Mouse (Mus musculus) hindlimb bud, embryonic 11.5 days (tissue): ENCODE data around the gene Ak4.
"Not testable (repeated sequence)": the region's sequence is repeated elsewhere in the genome, so short reads cannot be mapped to it uniquely, and the experiment has no call there.

Source experiments
- DNase-seq: peaks from one replicate; pipeline ENCODE4 v3.0.0-alpha.2; 2012; ENCODE audit warnings: low read depth, low spot score; ENCODE audit errors: extremely low spot score

Gene Ak4

GRCm38 (mm10) chr4:101422996-101423395, 3.9 kb downstream of the Ak4 start:
- no peak for DNase-seq

DNA sequence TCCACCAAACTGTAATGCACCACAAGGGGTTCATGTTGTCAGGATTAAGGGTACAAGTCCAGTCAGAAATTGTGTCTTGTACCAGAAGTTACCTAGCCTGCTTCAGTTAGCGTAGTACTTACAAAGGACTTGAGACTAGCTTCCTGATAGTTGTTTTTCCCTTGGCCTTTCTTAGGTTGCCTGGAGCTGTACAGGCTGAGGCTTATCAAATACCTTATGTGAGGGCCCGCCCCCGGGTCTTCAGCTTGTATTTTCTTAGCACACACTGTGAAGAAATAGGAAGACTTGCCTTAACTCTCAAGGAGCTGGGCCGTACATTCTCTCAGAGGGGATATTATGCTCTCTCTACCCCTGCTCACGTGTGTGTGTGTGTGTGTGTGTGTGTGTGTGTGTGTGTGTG, 4.5 kb downstream of the Ak4 start:
- no peak for DNase-seq

GRCm38 (mm10) chr4:101424495-101424894, 5.4 kb downstream of the Ak4 start:
- no peak for DNase-seq

GRCm38 (mm10) chr4:101425119-101425518, 6.0 kb downstream of the Ak4 start:
- no peak for DNase-seq

DNA sequence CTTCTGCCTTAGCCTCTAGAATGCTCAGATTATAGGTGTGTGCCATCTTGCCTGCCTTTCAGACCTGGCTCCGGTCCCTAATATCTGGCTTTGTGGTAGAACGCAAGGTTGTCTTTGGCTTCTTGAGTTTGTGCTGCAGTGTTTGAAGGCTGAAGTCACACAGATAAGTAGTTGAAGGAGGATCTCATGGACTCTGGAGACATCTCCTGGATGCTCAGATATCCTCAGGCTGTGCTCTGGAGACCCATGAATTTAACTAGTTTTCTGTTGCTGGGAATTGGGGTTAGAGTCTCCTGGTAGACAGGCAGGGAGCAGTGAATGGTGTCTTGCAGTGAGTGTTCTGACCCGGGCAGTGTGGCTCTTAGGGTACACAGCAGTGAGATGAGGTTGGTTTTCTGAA, 6.6 kb downstream of the Ak4 start:
- no peak for DNase-seq

DNA sequence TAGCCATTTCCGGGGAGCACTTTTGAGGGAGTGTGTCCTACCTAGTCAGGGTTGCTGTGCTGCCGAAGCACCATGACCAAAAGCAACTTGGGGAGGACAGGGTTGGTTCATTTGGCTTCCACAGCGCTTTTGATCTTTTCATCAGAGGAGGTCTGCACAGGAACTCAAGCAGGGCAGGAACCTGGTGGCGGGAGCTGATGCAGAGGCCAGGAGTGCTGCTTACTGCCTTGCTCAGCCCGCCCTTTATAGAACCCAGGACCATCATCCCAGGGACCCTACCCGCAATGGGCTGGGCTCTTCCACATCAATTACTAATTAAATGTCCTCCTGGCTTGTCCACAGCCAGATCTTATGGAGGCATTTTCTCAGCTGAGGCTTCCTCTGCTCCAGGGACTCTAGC, 7.5 kb downstream of the Ak4 start:
- no peak for DNase-seq

- DNase-seq = no peak
Observed at GRCm38 (mm10) chr4:101427886-101428680, 9.0 kb downstream of the Ak4 start.

- DNase-seq = no peak
Observed at GRCm38 (mm10) chr4:101429073-101429472, 10.0 kb downstream of the Ak4 start.

GRCm38 (mm10) chr4:101430000-101430399, 10.9 kb downstream of the Ak4 start:
- DNase-seq = no peak

DNA sequence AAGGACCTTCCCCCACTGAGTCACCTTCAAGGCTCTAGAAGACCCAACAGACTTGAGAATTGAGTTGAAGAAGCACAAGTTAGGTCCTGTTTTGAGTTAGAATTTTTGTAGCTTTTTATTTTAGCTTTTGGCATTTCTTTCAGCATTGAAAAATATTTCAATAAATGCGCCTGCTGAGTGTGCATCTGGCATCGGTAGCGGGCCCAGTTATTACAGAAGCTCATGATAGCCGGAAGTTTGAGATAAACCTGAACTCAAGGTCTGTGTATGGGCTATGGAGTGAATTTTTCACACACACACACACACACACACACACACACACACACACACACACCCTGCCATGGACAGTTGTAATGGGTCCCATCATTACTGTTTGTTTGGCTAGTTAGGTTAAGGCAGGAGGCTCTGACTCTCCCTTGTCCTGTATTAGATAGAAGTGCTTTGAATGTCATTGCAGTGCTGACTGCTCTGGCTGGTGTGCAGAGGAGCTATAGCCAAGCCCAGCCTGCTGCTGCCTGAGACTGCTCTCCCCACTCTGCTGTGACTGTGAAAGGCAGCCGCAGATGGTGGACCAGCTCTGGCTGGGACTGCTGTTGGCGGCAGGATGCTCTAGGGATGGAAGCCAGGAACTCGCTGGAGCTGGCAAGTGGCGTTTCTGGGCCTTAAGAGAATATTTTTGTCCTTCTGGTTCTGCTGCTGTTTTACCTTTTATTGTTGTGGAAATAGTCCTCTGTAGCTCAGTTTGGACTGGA, 17.9 kb downstream of the Ak4 start:
- no peak for DNase-seq

DNA sequence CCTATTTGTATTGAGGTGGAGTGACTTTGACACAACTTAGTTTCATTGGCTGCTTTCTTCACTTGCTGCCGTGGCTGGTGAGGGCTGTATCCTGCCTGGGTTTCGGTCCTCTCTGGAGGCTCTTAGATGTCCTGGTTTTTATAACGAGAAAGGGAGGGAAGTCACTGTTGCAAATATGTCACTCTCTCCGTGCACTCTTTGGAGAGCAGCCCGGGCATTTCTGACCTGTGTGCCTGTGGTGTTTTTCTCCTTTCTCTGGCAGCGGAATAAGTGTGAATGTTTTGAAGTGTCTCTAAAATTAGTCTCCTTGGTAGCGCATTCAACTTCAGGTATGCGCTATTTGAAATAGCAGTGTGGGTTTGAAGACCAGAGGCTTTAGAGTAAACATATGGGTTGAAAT, 19.2 kb downstream of the Ak4 start:
- DNase-seq = no peak

- no peak for DNase-seq
Observed at GRCm38 (mm10) chr4:101439738-101440389, 20.8 kb downstream of the Ak4 start.

DNA sequence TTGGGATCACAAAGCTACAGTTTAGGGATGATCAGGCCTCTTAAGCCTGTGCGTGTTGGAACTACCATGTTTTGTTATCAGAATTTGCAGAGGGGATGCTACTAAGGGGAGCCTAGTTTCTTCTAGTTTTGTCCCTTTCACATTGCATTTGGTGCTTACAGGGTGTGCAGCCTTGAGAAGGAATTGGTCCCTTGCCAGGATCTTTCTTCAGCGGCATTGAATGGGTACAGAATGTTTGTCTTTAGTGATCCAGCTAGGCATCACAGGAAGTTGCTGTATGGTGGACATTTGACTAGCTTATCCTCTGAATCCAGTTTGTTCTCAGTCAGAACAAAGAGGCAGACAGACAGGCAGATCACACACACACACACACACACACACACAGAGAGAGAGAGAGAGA, 23.7 kb downstream of the Ak4 start:
- no peak for DNase-seq

DNA sequence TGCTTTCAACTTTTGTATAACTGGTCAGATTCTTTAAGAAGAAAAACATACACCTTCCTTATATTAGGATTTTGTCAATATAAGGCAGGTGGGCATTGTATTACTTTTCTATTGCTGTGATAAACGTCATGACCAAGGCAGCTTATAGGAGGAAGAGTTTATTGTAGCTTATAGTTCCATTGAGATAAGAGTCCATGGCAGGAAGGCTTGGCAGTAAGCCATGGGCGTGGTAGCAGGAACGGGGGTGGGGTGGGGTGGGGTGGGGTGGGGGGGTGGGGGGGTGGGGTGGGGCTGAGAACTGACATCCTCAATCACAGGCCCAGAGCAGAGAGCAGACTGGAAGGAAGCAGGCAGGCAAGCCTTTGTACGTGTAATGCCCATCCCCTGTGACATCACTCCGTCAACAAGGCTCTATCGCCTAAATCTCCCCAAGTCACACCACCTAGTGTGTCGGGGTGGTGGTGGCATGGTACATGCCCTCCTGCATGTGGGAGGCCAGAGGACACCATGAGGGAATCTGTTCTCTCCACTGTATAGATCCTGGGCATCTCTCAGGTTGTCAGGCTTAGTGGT, 24.4 kb downstream of the Ak4 start:
- no peak for DNase-seq

DNA sequence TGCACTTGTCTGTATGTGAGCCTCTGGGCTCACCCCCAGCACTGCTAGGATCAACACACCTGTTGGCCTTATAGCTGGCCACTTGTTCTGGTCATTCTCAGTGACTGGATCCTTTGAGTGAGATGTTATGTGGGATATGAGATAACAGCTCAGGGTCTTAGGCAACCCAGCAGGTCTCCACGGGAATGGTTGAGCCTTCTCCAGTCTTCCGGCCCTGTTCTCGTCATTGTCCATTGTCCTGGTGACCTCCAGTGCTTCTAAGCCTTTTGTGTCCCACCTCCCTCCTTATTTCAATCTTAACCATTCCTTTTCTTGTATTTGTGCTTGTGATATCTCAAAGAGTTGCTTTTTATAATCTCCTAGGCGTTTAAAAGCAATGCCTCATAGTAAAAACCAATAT, 26.6 kb downstream of the Ak4 start:
- DNase-seq = no peak

- DNase-seq = not testable (repeated sequence)
Observed at GRCm38 (mm10) chr4:101446606-101447005, 27.5 kb downstream of the Ak4 start.

- no peak for DNase-seq
Observed at GRCm38 (mm10) chr4:101448701-101449100, 29.6 kb downstream of the Ak4 start.

DNA sequence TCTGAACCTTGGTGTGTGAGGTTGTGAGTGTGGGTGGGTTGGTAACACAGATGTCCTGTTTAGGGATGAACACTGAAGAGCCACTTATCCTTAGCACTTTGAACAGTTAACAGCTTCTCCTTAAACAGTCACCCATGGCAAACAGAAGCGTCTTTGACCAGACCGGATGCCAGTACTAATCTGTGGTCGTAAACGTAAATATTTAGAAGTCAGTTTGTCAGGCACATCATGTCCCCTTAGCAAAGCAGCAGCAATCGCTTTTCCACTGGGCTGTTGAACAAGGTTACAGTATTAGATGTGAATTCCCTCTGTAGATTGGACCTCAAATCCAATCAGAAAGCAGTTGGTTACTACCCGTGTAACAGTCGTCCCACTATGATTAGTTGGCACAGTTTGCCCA, 30.3 kb downstream of the Ak4 start:
- DNase-seq = no peak

DNA sequence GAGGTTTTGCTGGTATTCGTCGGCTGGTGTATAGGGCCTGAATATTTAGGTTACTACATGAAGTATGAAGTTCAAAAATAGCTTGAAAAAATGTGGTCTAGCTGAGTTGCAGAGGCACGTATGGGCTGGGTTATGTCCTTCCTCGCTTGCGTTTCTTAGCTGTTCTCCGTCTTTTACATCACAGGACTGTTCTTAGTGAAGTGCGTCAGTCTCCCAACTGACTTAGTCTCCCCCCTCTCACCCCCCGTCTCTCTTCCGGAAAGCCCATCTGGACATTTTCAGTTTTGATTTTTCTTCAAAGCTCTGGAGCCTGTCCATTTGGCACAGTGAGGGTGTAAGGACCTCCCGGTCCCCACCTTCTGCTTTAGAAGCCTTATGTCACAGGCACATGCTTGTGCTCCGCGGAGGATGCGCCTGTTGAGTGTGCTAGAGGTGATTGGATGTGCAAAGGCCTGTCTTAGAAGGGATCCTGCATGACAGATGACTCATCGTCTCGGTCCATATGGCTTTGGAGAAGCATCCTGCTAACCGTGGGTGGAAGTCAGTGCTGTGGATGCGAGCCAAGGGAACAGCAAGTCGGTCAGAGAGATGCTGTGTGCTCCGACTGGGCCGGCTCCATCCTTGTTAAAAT, 31.2 kb downstream of the Ak4 start:
- DNase-seq = no peak

DNA sequence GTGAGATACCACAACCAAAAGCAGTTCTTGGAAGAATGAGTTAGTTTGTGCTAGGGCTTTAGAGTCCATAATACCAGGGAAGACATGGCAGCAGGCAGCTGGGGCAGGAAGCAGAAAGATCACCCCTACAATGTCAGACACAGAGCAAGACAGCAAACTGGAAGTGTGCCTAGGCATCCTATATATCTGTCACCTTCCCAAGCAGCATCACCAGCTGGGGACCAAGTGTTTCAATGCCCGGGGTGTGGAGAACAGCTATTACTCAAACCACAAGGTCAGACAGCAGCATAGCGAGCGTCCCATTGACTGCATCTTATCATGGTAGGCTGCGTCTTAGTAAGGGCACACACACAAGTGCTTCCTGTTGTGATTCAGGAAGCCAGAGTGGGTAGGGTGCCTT, 32.0 kb downstream of the Ak4 start:
- no peak for DNase-seq

DNA sequence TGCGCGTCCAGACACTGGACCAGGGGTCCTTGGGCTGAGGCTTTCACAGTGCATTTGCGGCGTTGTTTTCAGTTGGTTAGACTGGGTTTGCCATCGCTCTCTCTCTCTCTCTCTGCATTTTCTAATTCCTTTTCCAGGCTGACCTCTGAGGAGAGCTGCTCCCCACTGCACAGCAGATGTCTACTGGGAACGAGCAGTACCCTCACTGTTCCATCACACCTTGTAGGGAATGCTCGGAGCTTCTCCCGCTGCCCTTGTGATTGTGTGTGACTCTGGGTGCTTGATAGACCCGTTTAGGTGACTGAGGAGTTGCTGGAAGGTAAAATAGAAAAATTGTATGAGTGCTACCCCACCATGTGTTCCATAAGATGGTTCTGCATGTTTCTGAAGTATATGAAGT, 33.8 kb downstream of the Ak4 start:
- no peak for DNase-seq
